Mouse (Mus musculus): ENCODE measurements around the gene Bank1.

Bank1 gene

GRCm38 (mm10) chr3:136251578-136251977, 74.3 kb downstream of the Bank1 start:
- no peak for DNase-seq

GRCm38 (mm10) chr3:136247331-136247730, 78.5 kb downstream of the Bank1 start:
- DNase-seq = no peak

GRCm38 (mm10) chr3:136244931-136245330, 80.9 kb downstream of the Bank1 start:
- DNase-seq = no peak

GRCm38 (mm10) chr3:136238790-136239189, 87.1 kb downstream of the Bank1 start:
- no peak for DNase-seq

GRCm38 (mm10) chr3:136233507-136233906, 92.4 kb downstream of the Bank1 start:
- no peak for DNase-seq

- no peak for DNase-seq
These were observed 95.2 kb downstream of the Bank1 start for GRCm38 (mm10) chr3:136230602-136231151.

- no peak for DNase-seq
These were observed 136.1 kb downstream of the Bank1 start for GRCm38 (mm10) chr3:136189661-136190228.

- no peak for DNase-seq
These were observed 139.2 kb downstream of the Bank1 start for GRCm38 (mm10) chr3:136186548-136187113.

- DNase-seq = no peak
These were observed 154.2 kb downstream of the Bank1 start for GRCm38 (mm10) chr3:136171631-136172030.

- DNase-seq = no peak
These were observed 157.8 kb downstream of the Bank1 start for GRCm38 (mm10) chr3:136168071-136168470.

GRCm38 (mm10) chr3:136166671-136167070, 159.2 kb downstream of the Bank1 start:
- no peak for DNase-seq

- DNase-seq = no peak
These were observed 159.9 kb downstream of the Bank1 start for GRCm38 (mm10) chr3:136166033-136166361.

GRCm38 (mm10) chr3:136165167-136166032, 160.5 kb downstream of the Bank1 start:
- DNase-seq = peak; percentile 93 to 97

- no peak for DNase-seq
These were observed 167.8 kb downstream of the Bank1 start for GRCm38 (mm10) chr3:136158059-136158458.

- no peak for DNase-seq
These were observed 170.3 kb downstream of the Bank1 start for GRCm38 (mm10) chr3:136155555-136155954.

- no peak for DNase-seq
These were observed 175.0 kb downstream of the Bank1 start for GRCm38 (mm10) chr3:136150886-136151285.

GRCm38 (mm10) chr3:136147166-136147565, 178.7 kb downstream of the Bank1 start:
- peak in 1 of 2 experiments; percentile 38 for DNase-seq

GRCm38 (mm10) chr3:136132013-136132412, 193.9 kb downstream of the Bank1 start:
- DNase-seq = peak; percentile 51 to 68

- no peak for DNase-seq
These were observed 210.2 kb downstream of the Bank1 start for GRCm38 (mm10) chr3:136115478-136116215.

- DNase-seq = peak; percentile 17 to 21
These were observed 216.3 kb downstream of the Bank1 start for GRCm38 (mm10) chr3:136109411-136110139.

- DNase-seq = no peak
These were observed 219.4 kb downstream of the Bank1 start for GRCm38 (mm10) chr3:136106452-136106851.

GRCm38 (mm10) chr3:136103339-136103738, 222.5 kb downstream of the Bank1 start:
- DNase-seq = no peak
